Mouse (Mus musculus): ENCODE results near the gene Phf24. TPM values are rescaled to one million over a fixed set of nuclear protein-coding genes. Genes with fewer than 3 reads are reported as not detected.

Phf24 gene
- polyA plus RNA-seq, 1 experiment from 2014 or later: 33.9 TPM

GRCm38 (mm10) chr4:42949676-42950051, 33.2 kb downstream of the Phf24 start, which contains the start of gene Dnajb5:
TSS of gene Dnajb5 (plus strand) at chr4:42949814.
- no peaks in the 10 kb centered on the region for H3K27me3 ChIP-seq (ENCODE audit: control insufficient read depth, insufficient read depth, low read length)
- no peaks in the 10 kb centered on the region for H3K9me3 ChIP-seq (ENCODE audit: control insufficient read depth, low read length)
- peaks cover 71% of the 10 kb centered on the region for H3K4me1 ChIP-seq (ENCODE audit: control insufficient read depth, insufficient read depth, low read length)
- H3K9ac ChIP-seq (replicated peaks; ENCODE audit: low read length): peak within 1 kb of the TSS; percentile 98
- H3K36me3 ChIP-seq (ENCODE audit: control insufficient read depth, insufficient read depth, low read length): peaks cover 12% of the 10 kb centered on the region
- H3K4me2 ChIP-seq (ENCODE audit: low read length): peak within 1 kb of the TSS; percentile 99
- H3K27ac ChIP-seq (replicated peaks; ENCODE audit: low read depth, low read length): peak within 1 kb of the TSS; percentile 96
- under 1% methylated on average over 39 of the region's 39 CpGs for WGBS
- DNase-seq (peak; percentile 96), ATAC-seq (ENCODE audit: low FRiP score, low TSS enrichment) (peak; percentile 93)
- peak within 1 kb of the TSS; percentile 83 for H3K4me3 ChIP-seq (replicated peaks; ENCODE audit: low read depth, low read length)

- under 1% methylated on average over 25 of the region's 27 CpGs for WGBS
- Histone ChIP-seq H3K27ac (replicated peaks; ENCODE audit: low read depth, low read length) (peak overlapping the region; percentile 96), H3K36me3 (ENCODE audit: control insufficient read depth, insufficient read depth, low read length) (peaks cover 14% of the 10 kb centered on the region), H3K27me3 (ENCODE audit: control insufficient read depth, insufficient read depth, low read length) (no peaks in the 10 kb centered on the region), H3K4me3 (replicated peaks; ENCODE audit: low read depth, low read length) (peak overlapping the region; percentile 83), H3K9ac (replicated peaks; ENCODE audit: low read length) (peak overlapping the region; percentile 98), H3K9me3 (ENCODE audit: control insufficient read depth, low read length) (no peaks in the 10 kb centered on the region), H3K4me2 (ENCODE audit: low read length) (peak overlapping the region; percentile 99), H3K4me1 (ENCODE audit: control insufficient read depth, insufficient read depth, low read length) (peaks cover 73% of the 10 kb centered on the region)
- peak; percentile 64 for ATAC-seq (ENCODE audit: low FRiP score, low TSS enrichment)
- peak; percentile 93 for DNase-seq
Observed at GRCm38 (mm10) chr4:42950065-42950558, 33.7 kb downstream of the Phf24 start.

GRCm38 (mm10) chr4:42951206-42952195, 35.0 kb downstream of the Phf24 start:
- peak; percentile 70 for DNase-seq
- peak overlapping the region; percentile 96 for H3K27ac ChIP-seq (replicated peaks; ENCODE audit: low read depth, low read length)
- no peaks in the 10 kb centered on the region for H3K9me3 ChIP-seq (ENCODE audit: control insufficient read depth, low read length)
- H3K4me1 ChIP-seq (ENCODE audit: control insufficient read depth, insufficient read depth, low read length): peaks cover 68% of the 10 kb centered on the region
- H3K4me2 ChIP-seq (ENCODE audit: low read length): peak overlapping the region; percentile 99
- H3K9ac ChIP-seq (replicated peaks; ENCODE audit: low read length): peak overlapping the region; percentile 98
- 54% methylated on average over 11 of the region's 11 CpGs for WGBS
- no peak for ATAC-seq (ENCODE audit: low FRiP score, low TSS enrichment)
- peak overlapping the region; percentile 83 for H3K4me3 ChIP-seq (replicated peaks; ENCODE audit: low read depth, low read length)
- peaks cover 24% of the 10 kb centered on the region for H3K36me3 ChIP-seq (ENCODE audit: control insufficient read depth, insufficient read depth, low read length)
- H3K27me3 ChIP-seq (ENCODE audit: control insufficient read depth, insufficient read depth, low read length): no peaks in the 10 kb centered on the region

GRCm38 (mm10) chr4:42952563-42952962, 36.1 kb downstream of the Phf24 start:
- 85% methylated on average over 7 of the region's 7 CpGs for WGBS
- H3K9ac ChIP-seq (replicated peaks; ENCODE audit: low read length): peak overlapping the region; percentile 45; the same call in 1 of the 2 replicates
- ATAC-seq (ENCODE audit: low FRiP score, low TSS enrichment): no peak

GRCm38 (mm10) chr4:42953435-42954094, 37.1 kb downstream of the Phf24 start:
- peak; percentile 21; the same call in 1 of the 2 replicates for ATAC-seq (ENCODE audit: low FRiP score, low TSS enrichment)
- Histone ChIP-seq H3K4me2 (ENCODE audit: low read length) (peak overlapping the region; percentile 99), H3K9me3 (ENCODE audit: control insufficient read depth, low read length) (no peaks in the 10 kb centered on the region), H3K36me3 (ENCODE audit: control insufficient read depth, insufficient read depth, low read length) (peaks cover 45% of the 10 kb centered on the region), H3K9ac (replicated peaks; ENCODE audit: low read length) (peak overlapping the region; percentile 45; the same call in 1 of the 2 replicates), H3K4me1 (ENCODE audit: control insufficient read depth, insufficient read depth, low read length) (peaks cover 47% of the 10 kb centered on the region), H3K4me3 (replicated peaks; ENCODE audit: low read depth, low read length) (peak overlapping the region; percentile 83), H3K27ac (replicated peaks; ENCODE audit: low read depth, low read length) (peak overlapping the region; percentile 81), H3K27me3 (ENCODE audit: control insufficient read depth, insufficient read depth, low read length) (no peaks in the 10 kb centered on the region)
- 9% methylated on average over 10 of the region's 10 CpGs for WGBS
- DNase-seq: peak; percentile 78

More at GRCm38 (mm10) chr4:42952563-42952962, 36.1 kb downstream of the Phf24 start:
- no peak for DNase-seq
- no peaks in the 10 kb centered on the region for H3K9me3 ChIP-seq (ENCODE audit: control insufficient read depth, low read length)
- H3K27ac ChIP-seq (replicated peaks; ENCODE audit: low read depth, low read length): peak overlapping the region; percentile 81
- H3K4me1 ChIP-seq (ENCODE audit: control insufficient read depth, insufficient read depth, low read length): peaks cover 57% of the 10 kb centered on the region
- peak overlapping the region; percentile 83 for H3K4me3 ChIP-seq (replicated peaks; ENCODE audit: low read depth, low read length)
- peak overlapping the region; percentile 99 for H3K4me2 ChIP-seq (ENCODE audit: low read length)
- no peaks in the 10 kb centered on the region for H3K27me3 ChIP-seq (ENCODE audit: control insufficient read depth, insufficient read depth, low read length)
- H3K36me3 ChIP-seq (ENCODE audit: control insufficient read depth, insufficient read depth, low read length): peaks cover 35% of the 10 kb centered on the region

GRCm38 (mm10) chr4:42954297-42954696, 37.8 kb downstream of the Phf24 start:
- Histone ChIP-seq H3K4me2 (ENCODE audit: low read length) (peak overlapping the region; percentile 99), H3K27me3 (ENCODE audit: control insufficient read depth, insufficient read depth, low read length) (no peaks in the 10 kb centered on the region), H3K4me1 (ENCODE audit: control insufficient read depth, insufficient read depth, low read length) (peaks cover 40% of the 10 kb centered on the region), H3K27ac (replicated peaks; ENCODE audit: low read depth, low read length) (peak overlapping the region; percentile 81), H3K9me3 (ENCODE audit: control insufficient read depth, low read length) (no peaks in the 10 kb centered on the region), H3K36me3 (ENCODE audit: control insufficient read depth, insufficient read depth, low read length) (peaks cover 52% of the 10 kb centered on the region), H3K4me3 (replicated peaks; ENCODE audit: low read depth, low read length) (peak overlapping the region; percentile 83), H3K9ac (replicated peaks; ENCODE audit: low read length) (no peak overlapping the region)
- 3% methylated on average over 10 of the region's 10 CpGs for WGBS
- DNase-seq (peak; percentile 86), ATAC-seq (ENCODE audit: low FRiP score, low TSS enrichment) (no peak)

GRCm38 (mm10) chr4:42955200-42955599, 38.7 kb downstream of the Phf24 start:
- WGBS: 92% methylated on average over 3 of the region's 3 CpGs
- Histone ChIP-seq H3K9ac (replicated peaks; ENCODE audit: low read length) (no peak overlapping the region), H3K4me1 (ENCODE audit: control insufficient read depth, insufficient read depth, low read length) (peaks cover 39% of the 10 kb centered on the region), H3K27ac (replicated peaks; ENCODE audit: low read depth, low read length) (no peak overlapping the region), H3K4me3 (replicated peaks; ENCODE audit: low read depth, low read length) (no peak overlapping the region), H3K27me3 (ENCODE audit: control insufficient read depth, insufficient read depth, low read length) (no peaks in the 10 kb centered on the region), H3K4me2 (ENCODE audit: low read length) (no peak overlapping the region), H3K36me3 (ENCODE audit: control insufficient read depth, insufficient read depth, low read length) (peaks cover 52% of the 10 kb centered on the region), H3K9me3 (ENCODE audit: control insufficient read depth, low read length) (no peaks in the 10 kb centered on the region)
- ATAC-seq (ENCODE audit: low FRiP score, low TSS enrichment) (no peak), DNase-seq (no peak)

- Histone ChIP-seq H3K4me3 (replicated peaks; ENCODE audit: low read depth, low read length) (no peak overlapping the region), H3K9ac (replicated peaks; ENCODE audit: low read length) (no peak overlapping the region), H3K36me3 (ENCODE audit: control insufficient read depth, insufficient read depth, low read length) (peaks cover 52% of the 10 kb centered on the region), H3K27me3 (ENCODE audit: control insufficient read depth, insufficient read depth, low read length) (no peaks in the 10 kb centered on the region), H3K4me1 (ENCODE audit: control insufficient read depth, insufficient read depth, low read length) (peaks cover 31% of the 10 kb centered on the region), H3K4me2 (ENCODE audit: low read length) (no peak overlapping the region), H3K27ac (replicated peaks; ENCODE audit: low read depth, low read length) (no peak overlapping the region), H3K9me3 (ENCODE audit: control insufficient read depth, low read length) (no peaks in the 10 kb centered on the region)
- WGBS: 94% methylated on average over 17 of the region's 17 CpGs
- DNase-seq (no peak), ATAC-seq (ENCODE audit: low FRiP score, low TSS enrichment) (no peak)
Observed at GRCm38 (mm10) chr4:42956581-42956980, 40.1 kb downstream of the Phf24 start.
